Mouse (Mus musculus) midbrain, embryonic 15.5 days (tissue): ENCODE data around the gene Blvrb. TPM values are rescaled to one million over a fixed set of nuclear protein-coding genes. Genes with fewer than 3 reads are reported as not detected.
A peak's percentile ranks its signal among the peaks of the same experiment; 100 is the strongest.

ENCODE experiments used
- ATAC-seq: fragments of 200-750 bp; cut with Nextera tagmentation; replicated peaks from 2 replicates; pipeline ENCODE4 v1.8.0; 2017; ENCODE audit warnings: moderate TSS enrichment
- H3K27ac ChIP-seq: fragments of 300-500 bp; sonication (generic); 2 replicates; pipeline ENCODE4 v1.5.1; 2015; ENCODE audit warnings: mild to moderate bottlenecking, inconsistent platforms
- H3K27me3 ChIP-seq: fragments of 300-500 bp; sonication (generic); replicated peaks from 2 replicates; pipeline ENCODE4 v1.6.1; 2015; ENCODE audit warnings: inconsistent platforms
- H3K36me3 ChIP-seq: fragments of 300-500 bp; sonication (generic); replicated peaks from 2 replicates; pipeline ENCODE4 v1.6.1; 2015; ENCODE audit warnings: inconsistent platforms
- H3K4me1 ChIP-seq: fragments of 300-500 bp; sonication (generic); 2 replicates; pipeline ENCODE4 v1.6.1; 2015; ENCODE audit warnings: inconsistent platforms
- H3K4me2 ChIP-seq: fragments of 300-500 bp; sonication (generic); 2 replicates; pipeline ENCODE4 v1.6.1; 2015; ENCODE audit warnings: inconsistent platforms, mild to moderate bottlenecking, moderate library complexity
- H3K4me3 ChIP-seq: fragments of 300-500 bp; sonication (generic); 2 replicates; pipeline ENCODE4 v1.5.1; 2015; ENCODE audit warnings: mild to moderate bottlenecking, inconsistent platforms
- H3K9ac ChIP-seq: fragments of 300-500 bp; sonication (generic); 2 replicates; pipeline ENCODE4 v1.6.1; 2015; ENCODE audit warnings: mild to moderate bottlenecking, inconsistent platforms
- H3K9me3 ChIP-seq: fragments of 300-500 bp; sonication (generic); 2 replicates; pipeline ENCODE4 v1.6.1; 2016; ENCODE audit warnings: inconsistent platforms
- WGBS: fragments of 180-500 bp; shearing (Covaris S2); methylation state at CpG from one replicate; pipeline ENCODE4 v1.1.7; 2015; ENCODE audit warnings: mixed read lengths; 5-methylcytosine and 5-hydroxymethylcytosine counted together
- polyA plus RNA-seq: library from polyadenylated mRNA; unstranded; fragments of >200 nt; fragmentation: Nextera tagmentation; extraction: Ambion mirVana; gene quantifications from 2 replicates; pipeline ENCODE4 v1.2.1, GENCODE M21; 2015

Blvrb gene
- polyA plus RNA-seq, result 17.9 and 19.5 TPM in 2 replicates

DNA sequence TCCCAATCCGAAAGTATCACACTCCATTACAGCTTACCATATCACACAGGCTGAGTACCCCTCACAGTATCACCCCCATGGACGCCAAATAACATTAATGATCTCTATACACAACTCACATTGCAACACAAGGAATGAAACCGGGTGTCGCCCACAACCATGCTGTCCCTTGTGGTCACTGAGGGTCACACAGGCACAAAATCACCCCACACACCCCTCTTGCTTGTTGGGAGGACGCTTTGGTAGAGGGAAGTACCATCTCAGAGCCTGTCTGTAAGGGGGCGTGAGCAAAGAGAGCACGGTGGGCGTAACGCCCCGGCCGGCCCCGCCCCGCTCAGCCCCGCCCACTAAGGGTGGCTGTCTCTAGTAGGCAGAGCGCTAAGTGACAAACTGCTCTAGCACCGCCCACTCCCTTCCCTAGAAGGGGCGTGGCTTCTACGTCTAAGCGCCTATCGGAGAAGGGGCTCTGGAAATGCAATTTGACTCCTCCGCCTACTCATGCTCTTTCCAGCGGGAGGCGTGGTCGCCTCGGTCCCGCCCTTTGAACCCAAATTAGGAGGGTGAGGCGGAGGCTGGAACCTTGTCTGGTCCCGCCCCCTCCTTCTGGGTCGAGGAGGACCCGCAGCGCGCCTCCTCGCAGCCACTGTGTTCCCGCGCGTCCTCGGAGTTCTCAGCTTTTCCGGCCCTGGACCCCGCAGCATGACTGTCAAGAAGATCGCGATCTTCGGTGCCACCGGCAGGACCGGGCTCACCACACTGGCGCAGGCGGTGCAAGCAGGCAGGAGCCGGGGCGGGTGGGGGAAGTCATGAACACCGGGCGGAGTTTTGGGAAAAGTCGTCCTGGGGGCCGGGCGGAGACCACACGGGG is at the start of gene Blvrb, which contains the start of gene Sptbn4:
Blvrb (plus strand) TSS at position 560 of the 868 bp plus-strand sequence.
Sptbn4 (minus strand) TSS at position 268 of the 868 bp plus-strand sequence.
- Histone ChIP-seq H3K27me3 (no peaks in the 10 kb centered on the region; the same call in 1 of the 2 replicates), H3K9me3 (no peaks in the 10 kb centered on the region), H3K4me1 (peaks cover 16% of the 10 kb centered on the region), H3K36me3 (no peaks in the 10 kb centered on the region), H3K4me3 (peak within 1 kb of the TSS; percentile 78), H3K9ac (peak within 1 kb of the TSS; percentile 75), H3K4me2 (peak within 1 kb of the TSS; percentile 96), H3K27ac (peak within 1 kb of the TSS; percentile 81)
- WGBS, result 1% methylated on average over 54 of the region's 54 CpGs
- ATAC-seq, result peak; percentile 93

DNA sequence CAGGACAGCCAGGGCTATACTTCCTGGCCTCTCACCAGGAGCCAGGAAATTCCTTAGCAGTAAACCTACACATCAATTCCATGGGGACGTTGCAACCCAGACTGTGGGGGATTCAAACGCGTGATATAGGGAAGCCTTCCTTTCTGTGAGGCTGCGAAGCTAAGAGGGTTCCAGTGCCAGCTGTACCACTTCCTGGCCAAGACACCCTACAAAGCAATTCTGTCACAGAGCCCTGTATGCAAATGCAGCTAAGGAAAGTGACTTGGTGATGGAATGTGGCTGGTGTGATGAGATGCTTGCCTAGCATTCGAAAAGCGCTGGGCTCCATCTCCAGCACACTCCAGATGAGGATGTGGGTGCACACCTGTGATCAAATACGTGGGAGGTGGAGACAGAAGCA is 47.2 kb upstream of the Blvrb start:
- H3K4me3 ChIP-seq, result no peak overlapping the region
- no peak overlapping the region for H3K9ac ChIP-seq
- ATAC-seq, result no peak
- H3K36me3 ChIP-seq, result no peaks in the 10 kb centered on the region
- peaks cover 14% of the 10 kb centered on the region for H3K4me1 ChIP-seq
- 80% methylated on average over 7 of the region's 7 CpGs for WGBS
- H3K9me3 ChIP-seq, result no peaks in the 10 kb centered on the region
- peaks cover 81% of the 10 kb centered on the region for H3K27me3 ChIP-seq
- H3K4me2 ChIP-seq, result no peak overlapping the region
- no peak overlapping the region for H3K27ac ChIP-seq

DNA sequence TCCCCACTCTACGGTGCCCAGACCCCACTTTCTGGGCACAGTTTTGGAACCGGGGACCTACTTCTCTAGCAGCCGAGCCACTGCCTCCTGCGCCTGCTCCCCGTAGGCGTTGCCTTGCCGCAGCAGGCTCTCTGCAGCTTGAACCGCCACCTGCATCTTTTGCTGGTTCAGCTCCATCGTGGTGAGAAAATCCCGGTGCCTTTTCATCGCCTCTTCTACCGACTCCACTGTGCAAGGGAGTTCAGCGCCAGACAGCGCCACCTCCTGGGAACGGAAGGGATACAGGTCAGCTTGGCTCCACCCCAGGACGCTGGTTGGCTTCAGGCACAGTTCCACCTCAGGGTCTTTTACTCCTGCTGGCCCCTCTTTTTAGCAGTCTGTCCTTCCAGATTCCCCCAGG is 45.1 kb upstream of the Blvrb start:
- 11% methylated on average over 16 of the region's 16 CpGs for WGBS
- no peak for ATAC-seq

DNA sequence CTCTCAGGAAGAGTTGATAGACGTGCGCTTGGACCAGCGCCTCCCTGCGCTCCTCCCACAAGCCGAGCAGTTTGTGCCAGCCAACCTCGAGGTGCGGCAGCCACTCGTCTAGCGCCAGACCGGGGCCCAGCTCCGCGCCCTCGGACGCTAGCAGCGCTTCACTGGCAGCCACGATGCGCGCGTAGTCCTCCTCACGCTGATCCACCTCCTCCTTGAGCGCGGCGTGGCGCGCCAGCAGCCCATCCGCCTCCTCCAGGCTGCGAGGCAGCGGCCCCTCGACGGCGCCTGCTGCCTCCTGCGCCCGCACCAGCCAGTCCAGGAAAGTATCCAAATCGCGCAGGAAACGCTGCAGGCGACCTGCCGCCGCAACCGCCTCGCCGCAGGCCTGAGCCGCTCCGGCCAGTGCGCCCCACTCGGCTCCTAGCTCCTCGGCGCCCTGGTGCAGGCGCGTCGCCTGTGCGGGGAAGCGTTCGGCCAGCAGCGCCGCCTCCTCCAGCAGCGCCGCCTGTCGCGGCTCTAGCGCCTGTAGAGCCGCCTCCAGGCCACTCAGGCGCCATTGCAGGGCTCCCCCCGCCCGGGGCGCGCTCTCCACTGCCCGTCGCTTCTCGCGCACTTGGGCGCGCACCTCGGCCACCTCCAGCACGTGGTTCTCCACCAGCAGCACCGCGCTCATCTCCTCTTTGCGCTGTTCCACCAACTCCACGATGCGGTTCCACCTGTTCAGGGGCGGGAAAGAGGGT is 43.4 kb upstream of the Blvrb start:
- Histone ChIP-seq H3K4me3 (no peak overlapping the region), H3K9me3 (no peaks in the 10 kb centered on the region), H3K9ac (no peak overlapping the region), H3K27ac (no peak overlapping the region), H3K27me3 (peaks cover 88% of the 10 kb centered on the region), H3K4me2 (0 out of 2 replicates have a peak overlapping the region, but pooled peaks have one; percentile 5), H3K36me3 (no peaks in the 10 kb centered on the region), H3K4me1 (peaks cover 14% of the 10 kb centered on the region)
- 7% methylated on average over 81 of the region's 81 CpGs for WGBS
- no peak; the same call in 1 of the 2 replicates for ATAC-seq

More for the DNA sequence above, 45.1 kb upstream of the Blvrb start:
- Histone ChIP-seq H3K36me3 (no peaks in the 10 kb centered on the region), H3K27ac (no peak overlapping the region), H3K4me3 (no peak overlapping the region), H3K9ac (no peak overlapping the region), H3K4me2 (no peak overlapping the region), H3K4me1 (peaks cover 3% of the 10 kb centered on the region; the same call in 1 of the 2 replicates), H3K9me3 (no peaks in the 10 kb centered on the region), H3K27me3 (peaks cover 86% of the 10 kb centered on the region)

DNA sequence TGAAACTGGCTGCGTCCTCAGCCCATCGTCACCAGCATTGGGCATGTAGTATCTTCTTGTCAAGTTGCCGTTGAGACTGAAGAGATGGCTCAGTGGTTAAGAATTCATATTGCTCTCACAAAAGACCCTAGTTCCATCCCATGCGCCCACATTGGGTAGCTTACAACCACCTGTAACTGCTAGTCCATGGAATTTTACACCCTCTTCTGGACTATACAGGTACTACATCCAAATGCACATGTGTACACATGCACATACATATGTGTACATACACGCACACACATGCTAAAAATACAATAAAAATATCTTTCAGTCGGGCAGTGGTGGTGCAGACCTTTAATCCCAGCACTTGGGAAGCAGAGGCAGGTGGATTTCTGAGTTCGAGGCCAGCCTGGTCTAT is 41.3 kb upstream of the Blvrb start:
- ATAC-seq, result no peak
- peaks cover 14% of the 10 kb centered on the region for H3K4me1 ChIP-seq
- no peaks in the 10 kb centered on the region for H3K9me3 ChIP-seq
- peaks cover 85% of the 10 kb centered on the region for H3K27me3 ChIP-seq
- H3K4me2 ChIP-seq, result no peak overlapping the region
- H3K36me3 ChIP-seq, result no peaks in the 10 kb centered on the region
- no peak overlapping the region for H3K9ac ChIP-seq
- H3K27ac ChIP-seq, result no peak overlapping the region
- H3K4me3 ChIP-seq, result no peak overlapping the region
- 79% methylated on average over 7 of the region's 7 CpGs for whole genome bisulfite sequencing

DNA sequence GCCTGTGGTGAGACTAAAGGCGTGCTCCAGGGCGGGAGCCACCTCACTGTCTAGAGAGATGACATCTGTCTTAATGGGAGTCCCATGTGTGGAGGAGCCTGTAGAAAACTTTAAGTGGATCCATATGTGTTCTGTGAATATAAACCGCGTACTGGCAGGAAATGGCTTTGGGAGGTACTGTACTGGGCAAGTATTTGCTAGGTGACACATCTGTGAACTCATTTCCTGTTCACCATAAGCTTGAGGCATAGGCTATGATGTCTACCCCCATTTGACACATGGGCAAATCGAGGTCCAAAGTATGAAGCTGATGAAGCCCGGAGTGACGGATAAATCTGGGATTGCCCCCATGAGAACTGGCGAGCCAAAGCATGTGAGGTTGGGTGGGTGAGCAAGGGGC is 40.0 kb upstream of the Blvrb start:
- Histone ChIP-seq H3K27me3 (peaks cover 73% of the 10 kb centered on the region), H3K9ac (no peak overlapping the region), H3K4me1 (peaks cover 14% of the 10 kb centered on the region), H3K4me2 (peak overlapping the region; percentile 55; the same call in 1 of the 2 replicates), H3K9me3 (no peaks in the 10 kb centered on the region), H3K4me3 (no peak overlapping the region), H3K36me3 (0 out of 2 replicates have a peak, but pooled peaks cover 9% of the 10 kb centered on the region), H3K27ac (no peak overlapping the region)
- ATAC-seq, result no peak
- 63% methylated on average over 8 of the region's 8 CpGs for WGBS

DNA sequence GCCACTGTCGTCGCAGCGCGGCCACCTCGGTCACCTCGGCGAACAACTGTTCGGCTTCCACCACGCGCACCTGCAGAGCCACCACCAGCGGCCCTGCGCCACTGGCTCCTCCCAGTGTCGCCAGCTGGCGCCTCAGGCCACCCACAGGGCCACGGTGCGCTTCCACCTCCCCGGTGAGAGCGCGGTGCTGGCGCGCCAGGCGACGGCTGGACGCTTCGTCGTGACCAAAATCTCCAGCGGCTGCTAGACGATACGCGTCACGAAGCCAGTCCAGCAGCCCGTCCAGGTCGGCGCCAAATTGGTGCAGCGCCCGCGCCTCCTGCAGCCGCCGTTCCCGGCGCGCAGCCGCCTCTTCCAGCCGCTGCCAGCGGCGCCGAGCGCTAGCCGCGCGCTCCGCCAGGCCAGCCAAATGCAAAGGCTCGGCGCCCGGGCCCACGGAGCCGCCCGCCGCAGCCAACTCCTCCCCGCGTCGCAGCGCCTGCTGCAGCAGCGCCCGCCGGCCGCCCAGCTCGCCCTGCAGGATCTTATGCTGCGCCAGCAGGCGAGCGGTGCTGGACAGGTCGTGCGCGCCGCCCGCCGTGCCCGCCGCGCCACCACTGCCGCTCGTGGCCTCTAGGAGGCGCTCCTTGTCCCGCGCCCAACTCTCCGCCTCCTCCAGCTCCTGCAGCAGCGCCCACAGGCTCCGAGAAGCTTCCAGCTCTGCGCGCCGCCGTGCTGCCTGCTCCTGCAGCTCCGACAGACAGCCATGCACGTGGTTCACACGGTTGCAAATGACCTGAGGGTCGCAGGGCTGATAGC is 39.2 kb upstream of the Blvrb start:
- Histone ChIP-seq H3K27ac (no peak overlapping the region), H3K9ac (0 out of 2 replicates have a peak overlapping the region, but pooled peaks have one; percentile 10), H3K27me3 (peaks cover 65% of the 10 kb centered on the region), H3K4me1 (peaks cover 14% of the 10 kb centered on the region), H3K9me3 (no peaks in the 10 kb centered on the region), H3K36me3 (0 out of 2 replicates have a peak, but pooled peaks cover 10% of the 10 kb centered on the region), H3K4me3 (peak overlapping the region; percentile 34), H3K4me2 (peak overlapping the region; percentile 55)
- 3% methylated on average over 94 of the region's 96 CpGs for WGBS
- ATAC-seq, result peak; percentile 57

DNA sequence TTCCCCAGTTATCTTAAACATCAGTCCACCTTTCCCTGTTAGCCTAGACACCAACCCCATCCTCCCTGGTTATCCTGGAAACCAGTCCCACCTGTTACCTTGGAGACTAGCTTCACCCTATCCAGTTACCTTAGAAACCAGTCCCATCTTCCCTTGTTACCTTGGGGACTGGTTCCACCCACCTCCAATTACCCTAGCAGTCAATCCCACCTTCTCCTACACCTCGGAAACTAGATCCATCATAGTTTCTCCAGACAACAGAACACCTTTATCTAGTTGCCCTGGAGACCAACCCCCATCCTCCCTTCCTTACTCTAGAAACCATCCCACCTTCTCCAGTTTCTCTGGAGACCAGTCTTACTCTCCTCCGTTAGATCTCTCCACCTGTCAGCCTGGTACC is 30.6 kb upstream of the Blvrb start:
- no peak for ATAC-seq
- no peak overlapping the region for H3K27ac ChIP-seq
- peaks cover 9% of the 10 kb centered on the region; the same call in 1 of the 2 replicates for H3K36me3 ChIP-seq
- H3K9me3 ChIP-seq, result no peaks in the 10 kb centered on the region
- H3K4me3 ChIP-seq, result no peak overlapping the region
- 77% methylated on average over 2 of the region's 2 CpGs for WGBS
- H3K27me3 ChIP-seq, result no peaks in the 10 kb centered on the region
- no peak overlapping the region for H3K9ac ChIP-seq
- H3K4me1 ChIP-seq, result no peaks in the 10 kb centered on the region
- no peak overlapping the region for H3K4me2 ChIP-seq

DNA sequence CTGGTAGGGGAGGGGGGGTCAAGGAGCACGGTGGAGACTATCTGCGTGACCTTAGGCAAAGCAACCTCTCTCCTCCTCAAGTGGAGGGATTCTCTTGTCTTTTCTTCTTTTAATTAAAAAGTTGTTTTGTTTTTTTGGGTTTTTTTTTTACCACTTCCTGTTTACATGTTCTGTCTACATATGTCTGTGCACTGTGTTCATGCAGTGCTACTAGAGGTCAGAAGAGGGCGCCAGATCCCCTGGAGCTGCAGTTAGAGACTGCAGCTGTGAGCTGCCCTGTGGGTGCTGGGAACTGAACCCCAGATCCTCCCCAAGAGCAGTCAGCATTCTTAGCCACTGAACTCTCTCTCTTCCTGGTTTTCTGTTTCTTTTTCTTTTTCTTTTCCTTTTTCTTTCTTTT is 28.7 kb upstream of the Blvrb start:
- Histone ChIP-seq H3K9me3 (no peaks in the 10 kb centered on the region), H3K4me1 (no peaks in the 10 kb centered on the region), H3K9ac (no peak overlapping the region), H3K27ac (no peak overlapping the region), H3K27me3 (no peaks in the 10 kb centered on the region), H3K36me3 (peaks cover 13% of the 10 kb centered on the region; the same call in 1 of the 2 replicates), H3K4me2 (no peak overlapping the region), H3K4me3 (no peak overlapping the region)
- WGBS, result 84% methylated on average over 3 of the region's 3 CpGs
- no peak for ATAC-seq

DNA sequence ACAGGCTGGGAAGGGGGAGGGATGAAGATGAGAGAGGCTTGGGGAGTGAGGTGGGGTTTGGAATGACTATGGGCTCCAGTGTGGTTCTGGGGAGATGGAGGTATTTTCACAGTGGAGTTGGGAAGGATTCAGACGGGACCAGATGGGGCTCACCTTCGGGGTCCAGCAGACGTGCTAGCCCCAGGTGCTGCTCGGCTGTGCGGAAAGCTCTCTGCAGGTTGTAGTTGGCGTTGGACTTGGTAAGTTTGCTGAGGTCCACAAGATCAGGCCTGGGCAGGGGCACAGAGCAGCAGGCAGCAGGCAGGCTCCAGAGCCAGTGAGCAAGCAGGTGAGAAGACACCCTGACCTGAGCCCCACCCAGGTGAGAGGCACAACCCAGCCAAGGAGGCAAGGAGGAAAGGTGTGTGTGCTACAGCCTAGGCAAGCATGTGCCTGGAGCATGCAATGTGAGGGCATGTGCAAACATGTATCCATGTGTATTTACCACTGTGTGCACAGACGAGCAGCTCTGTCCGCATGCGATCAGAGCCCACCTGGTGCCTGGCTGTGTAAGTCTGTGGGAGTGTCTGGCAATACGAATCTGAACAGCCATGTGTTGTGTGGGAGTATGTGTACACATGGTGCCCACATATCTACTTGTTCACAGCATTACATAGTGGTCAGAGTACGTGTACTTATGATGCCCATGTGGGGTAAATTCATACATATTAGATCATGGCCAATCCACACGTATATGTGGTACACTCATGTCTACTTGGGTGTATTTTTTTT is 24.0 kb upstream of the Blvrb start:
- WGBS, result 85% methylated on average over 12 of the region's 12 CpGs
- Histone ChIP-seq H3K9me3 (no peaks in the 10 kb centered on the region), H3K36me3 (peaks cover 25% of the 10 kb centered on the region; the same call in 1 of the 2 replicates), H3K9ac (no peak overlapping the region), H3K4me1 (no peaks in the 10 kb centered on the region), H3K4me2 (no peak overlapping the region), H3K4me3 (no peak overlapping the region), H3K27ac (no peak overlapping the region), H3K27me3 (no peaks in the 10 kb centered on the region)
- no peak for ATAC-seq

DNA sequence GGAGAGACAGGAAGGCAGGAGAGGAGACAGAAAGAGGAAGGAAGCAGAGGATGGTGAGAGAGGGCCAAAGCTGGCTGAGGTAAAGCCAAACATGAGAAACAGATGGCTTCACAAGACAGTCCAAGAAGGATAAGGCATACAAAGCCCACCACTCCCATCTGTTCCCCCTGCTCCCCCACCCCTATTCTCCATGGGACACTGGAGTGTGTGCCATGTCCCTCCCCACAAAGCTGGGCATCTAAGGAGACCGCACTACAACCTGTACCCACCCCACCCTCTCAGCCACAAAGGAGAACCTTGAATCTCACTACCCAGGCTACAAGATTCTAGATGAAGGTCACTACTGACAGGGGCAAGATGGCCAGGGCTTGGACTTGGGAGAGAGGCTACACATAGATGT is 20.4 kb upstream of the Blvrb start:
- no peaks in the 10 kb centered on the region for H3K9me3 ChIP-seq
- 56% methylated on average over 1 of the region's 1 CpGs for WGBS
- no peak overlapping the region for H3K27ac ChIP-seq
- H3K4me2 ChIP-seq, result no peak overlapping the region
- no peaks in the 10 kb centered on the region for H3K4me1 ChIP-seq
- peaks cover 32% of the 10 kb centered on the region for H3K36me3 ChIP-seq
- no peaks in the 10 kb centered on the region for H3K27me3 ChIP-seq
- H3K4me3 ChIP-seq, result no peak overlapping the region
- H3K9ac ChIP-seq, result no peak overlapping the region
- ATAC-seq, result no peak
